Mouse (Mus musculus): ENCODE measurements around the gene Syt14.

Gene Syt14

DNA sequence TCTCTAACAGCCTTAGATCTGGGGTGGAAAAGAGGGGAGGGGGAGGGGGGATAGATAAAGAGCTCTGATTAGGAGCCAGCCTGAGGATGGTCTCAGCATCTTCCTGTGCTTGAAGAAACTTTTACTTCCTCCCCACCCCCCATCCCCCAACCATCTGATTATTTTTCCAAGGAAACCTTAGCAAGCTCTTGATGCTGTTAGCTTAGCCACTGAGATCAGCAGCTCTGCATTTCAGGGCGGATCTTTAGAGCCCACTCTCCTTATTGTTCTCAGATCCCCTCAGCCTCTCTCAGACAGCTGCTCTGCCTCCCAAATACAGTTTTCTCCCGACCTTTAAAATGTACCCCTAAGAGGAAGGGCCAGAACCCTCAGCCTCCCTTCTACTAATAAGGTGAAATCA lies 184.4 kb downstream of the Syt14 start:
- in situ Hi-C loops (cut with MboI; ENCODE audit: low pct_unique_long_range_greater_than_20kb in 1 of 2, low sequenced_read_pairs in 2 of 2, unreplicated experiment in 1 of 2) = no loop called here

- in situ Hi-C loops (cut with MboI; ENCODE audit: low pct_unique_long_range_greater_than_20kb in 1 of 2, low sequenced_read_pairs in 2 of 2, unreplicated experiment in 1 of 2) = no loop called here
These were observed 186.0 kb downstream of the Syt14 start for GRCm38 (mm10) chr1:192849616-192850015.

GRCm38 (mm10) chr1:192847254-192847653 lies 188.3 kb downstream of the Syt14 start:
- in situ Hi-C loops (cut with MboI; ENCODE audit: low pct_unique_long_range_greater_than_20kb in 1 of 2, low sequenced_read_pairs in 2 of 2, unreplicated experiment in 1 of 2) = no loop called here
